Mouse (Mus musculus) embryonic facial prominence, embryonic 14.5 days (tissue): ENCODE results near the gene Methig1. TPM values are rescaled to one million over a fixed set of nuclear protein-coding genes. Genes with fewer than 3 reads are reported as not detected.

ENCODE experiments used
- ATAC-seq: fragments of 200-750 bp; cut with Nextera tagmentation; 2 replicates; pipeline ENCODE4 v1.8.0; 2017; ENCODE audit warnings: low read depth, moderate number of reproducible peaks, moderate TSS enrichment
- DNase-seq: peaks from one replicate; pipeline ENCODE4 v3.0.0-alpha.2; 2015; ENCODE audit warnings: low spot score
- H3K27ac ChIP-seq: fragments of 300-500 bp; sonication (generic); replicated peaks from 2 replicates; pipeline ENCODE4 v1.5.1; 2014; ENCODE audit warnings: low read depth, mild to moderate bottlenecking, low read length, moderate library complexity
- H3K27me3 ChIP-seq: fragments of 300-500 bp; sonication (generic); replicated peaks from 2 replicates; pipeline ENCODE4 v1.6.1; 2014; ENCODE audit warnings: low read length; ENCODE audit not compliant: control insufficient read depth, insufficient read depth
- H3K36me3 ChIP-seq: fragments of 300-500 bp; sonication (generic); 2 replicates; pipeline ENCODE4 v1.6.1; 2014; ENCODE audit warnings: low read length, mixed read lengths; ENCODE audit not compliant: control insufficient read depth, insufficient read depth
- H3K4me1 ChIP-seq: fragments of 300-500 bp; sonication (generic); 2 replicates; pipeline ENCODE4 v1.6.1; 2014; ENCODE audit warnings: antibody characterized with exemption, low read length; ENCODE audit not compliant: control insufficient read depth, insufficient read depth
- H3K4me2 ChIP-seq: fragments of 300-500 bp; sonication (generic); 2 replicates; pipeline ENCODE4 v1.6.1; 2014; ENCODE audit warnings: low read depth, mild to moderate bottlenecking, low read length, moderate library complexity, mixed read lengths
- H3K4me3 ChIP-seq: fragments of 300-500 bp; sonication (generic); 2 replicates; pipeline ENCODE4 v1.5.1; 2014; ENCODE audit warnings: low read depth, mild to moderate bottlenecking, low read length
- H3K9ac ChIP-seq: fragments of 300-500 bp; sonication (generic); 2 replicates; pipeline ENCODE4 v1.6.1; 2014; ENCODE audit warnings: low read depth, mild to moderate bottlenecking, low read length, moderate library complexity, mixed read lengths
- H3K9me3 ChIP-seq: fragments of 300-500 bp; sonication (generic); 2 replicates; pipeline ENCODE4 v1.6.1; 2016; ENCODE audit warnings: low read length; ENCODE audit not compliant: control insufficient read depth
- WGBS: fragments of 180-500 bp; shearing (Covaris S2); extraction: QIAGEN DNeasy Blood & Tissue Kit; methylation state at CpG from one replicate; pipeline ENCODE4 v1.1.7; 2014; 5-methylcytosine and 5-hydroxymethylcytosine counted together
- polyA plus RNA-seq: library from polyadenylated mRNA; unstranded; fragments of >200 nt; fragmentation: Nextera tagmentation; extraction: Ambion mirVana; gene quantifications from 2 replicates; pipeline ENCODE4 v1.2.1, GENCODE M21; 2014

Gene Methig1
- polyA plus RNA-seq, 1 experiment from 2014 or later: not detected

DNA sequence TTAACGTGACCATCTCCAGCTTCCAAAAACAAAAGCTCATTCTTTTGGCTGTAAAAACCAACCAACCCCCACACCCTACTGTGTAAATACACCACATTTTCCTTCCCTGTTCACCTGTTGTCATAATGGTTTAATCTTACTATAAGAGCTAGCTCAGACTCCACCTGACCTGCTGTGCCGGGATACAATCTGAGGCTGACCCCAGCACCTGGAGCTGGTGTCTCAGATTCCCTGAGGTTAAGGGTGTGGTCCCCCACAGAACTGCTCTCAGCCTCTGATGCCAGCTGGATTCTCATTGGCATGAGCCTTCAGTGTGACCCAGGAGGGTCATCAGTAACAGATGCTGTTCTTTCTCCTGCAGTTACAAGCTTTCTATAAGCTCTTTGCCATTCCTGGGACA, 27.2 kb downstream of the Methig1 start:
- ATAC-seq: no peak
- H3K36me3 ChIP-seq: no peaks in the 10 kb centered on the region

DNA sequence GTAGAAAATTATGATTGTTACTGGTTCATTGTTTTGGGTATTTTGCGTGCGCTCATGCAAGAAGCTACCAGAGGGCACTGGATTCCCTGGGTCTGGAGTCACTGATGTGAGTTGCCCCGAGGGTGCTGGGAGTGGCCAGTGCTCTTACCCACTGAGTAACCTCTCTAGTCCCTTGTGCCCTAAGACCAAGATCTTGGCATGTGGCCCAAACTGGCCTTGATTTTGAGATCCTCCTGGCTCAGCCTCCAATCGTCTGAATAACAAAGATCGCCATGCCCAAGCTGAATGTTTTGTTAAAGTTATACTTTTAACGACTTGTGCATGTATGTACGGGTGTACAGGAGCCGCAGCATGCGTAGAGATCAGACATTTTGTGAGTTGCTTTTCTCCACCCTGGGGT, 32.8 kb downstream of the Methig1 start:
- no peak overlapping the region for H3K4me2 ChIP-seq
- DNase-seq (no peak), ATAC-seq (no peak)
- H3K9me3 ChIP-seq: no peaks in the 10 kb centered on the region
- H3K4me3 ChIP-seq: no peak overlapping the region
- H3K27me3 ChIP-seq: no peaks in the 10 kb centered on the region
- no peaks in the 10 kb centered on the region for H3K36me3 ChIP-seq
- H3K9ac ChIP-seq: no peak overlapping the region
- no peak overlapping the region for H3K27ac ChIP-seq
- 0 out of 2 replicates have a peak, but pooled peaks cover 3% of the 10 kb centered on the region for H3K4me1 ChIP-seq
- 91% methylated on average over 9 of the region's 9 CpGs for WGBS

More for the DNA sequence above, 27.2 kb downstream of the Methig1 start:
- Histone ChIP-seq H3K9ac (no peak overlapping the region), H3K4me1 (no peaks in the 10 kb centered on the region), H3K4me2 (no peak overlapping the region), H3K27ac (no peak overlapping the region), H3K4me3 (no peak overlapping the region), H3K27me3 (no peaks in the 10 kb centered on the region), H3K9me3 (no peaks in the 10 kb centered on the region)
- no peak for DNase-seq
- 37% methylated on average over 2 of the region's 2 CpGs for WGBS

DNA sequence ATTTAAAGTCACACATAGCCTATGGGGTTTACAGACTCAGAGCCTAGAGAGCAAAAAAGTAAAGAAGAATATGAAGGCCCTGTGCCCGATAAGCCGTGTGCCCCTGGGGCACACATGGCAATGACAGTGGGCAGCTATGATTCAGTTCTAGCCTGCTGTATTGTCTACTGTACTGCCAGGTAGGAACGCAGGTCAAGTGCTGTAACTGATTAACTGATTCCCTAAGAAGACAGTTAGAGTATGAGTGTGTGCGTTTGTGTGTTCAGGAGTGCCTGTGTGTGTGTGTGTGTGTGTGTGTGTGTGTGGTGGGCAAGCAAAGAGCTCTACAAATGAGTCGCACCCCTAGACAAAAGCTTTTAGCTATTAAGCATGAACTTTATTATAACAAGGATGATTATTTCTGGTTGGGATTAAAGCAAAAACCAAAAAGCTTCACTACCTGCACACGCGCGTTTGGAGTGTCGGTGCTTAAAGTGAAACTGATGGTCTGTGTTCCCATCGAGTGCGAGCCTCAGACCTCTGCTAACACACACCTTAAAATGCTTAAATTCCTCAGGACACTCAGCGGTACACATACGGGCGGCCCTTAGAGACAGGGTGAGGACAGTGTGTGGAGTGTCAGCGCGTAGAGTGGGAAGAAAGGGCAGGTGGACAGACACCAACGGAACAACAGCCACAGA, 34.7 kb downstream of the Methig1 start:
- Histone ChIP-seq H3K27me3 (no peaks in the 10 kb centered on the region), H3K27ac (no peak overlapping the region), H3K9ac (no peak overlapping the region), H3K9me3 (no peaks in the 10 kb centered on the region), H3K4me2 (no peak overlapping the region), H3K36me3 (0 out of 2 replicates have a peak, but pooled peaks cover 2% of the 10 kb centered on the region), H3K4me1 (0 out of 2 replicates have a peak, but pooled peaks cover 3% of the 10 kb centered on the region), H3K4me3 (no peak overlapping the region)
- ATAC-seq (no peak), DNase-seq (no peak)
- 90% methylated on average over 17 of the region's 17 CpGs for WGBS

GRCm38 (mm10) chr15:100388224-100388835, 35.4 kb downstream of the Methig1 start:
- DNase-seq (no peak), ATAC-seq (no peak)
- H3K4me1 ChIP-seq: 0 out of 2 replicates have a peak, but pooled peaks cover 3% of the 10 kb centered on the region
- H3K4me3 ChIP-seq: no peak overlapping the region
- no peak overlapping the region for H3K4me2 ChIP-seq
- H3K9me3 ChIP-seq: no peaks in the 10 kb centered on the region
- H3K27me3 ChIP-seq: no peaks in the 10 kb centered on the region
- peaks cover 8% of the 10 kb centered on the region; the same call in 1 of the 2 replicates for H3K36me3 ChIP-seq
- no peak overlapping the region for H3K27ac ChIP-seq
- no peak overlapping the region for H3K9ac ChIP-seq
- 82% methylated on average over 13 of the region's 16 CpGs for WGBS

- ATAC-seq: no peak
- H3K27me3 ChIP-seq: no peaks in the 10 kb centered on the region
- H3K36me3 ChIP-seq: peaks cover 14% of the 10 kb centered on the region
- H3K4me2 ChIP-seq: no peak overlapping the region
- H3K4me1 ChIP-seq: 0 out of 2 replicates have a peak, but pooled peaks cover 3% of the 10 kb centered on the region
- no peak for DNase-seq
- no peaks in the 10 kb centered on the region for H3K9me3 ChIP-seq
- no peak overlapping the region for H3K27ac ChIP-seq
- 63% methylated on average over 9 of the region's 9 CpGs for WGBS
- no peak overlapping the region for H3K9ac ChIP-seq
- H3K4me3 ChIP-seq: no peak overlapping the region
Observed at GRCm38 (mm10) chr15:100388886-100389285, 35.9 kb downstream of the Methig1 start.

DNA sequence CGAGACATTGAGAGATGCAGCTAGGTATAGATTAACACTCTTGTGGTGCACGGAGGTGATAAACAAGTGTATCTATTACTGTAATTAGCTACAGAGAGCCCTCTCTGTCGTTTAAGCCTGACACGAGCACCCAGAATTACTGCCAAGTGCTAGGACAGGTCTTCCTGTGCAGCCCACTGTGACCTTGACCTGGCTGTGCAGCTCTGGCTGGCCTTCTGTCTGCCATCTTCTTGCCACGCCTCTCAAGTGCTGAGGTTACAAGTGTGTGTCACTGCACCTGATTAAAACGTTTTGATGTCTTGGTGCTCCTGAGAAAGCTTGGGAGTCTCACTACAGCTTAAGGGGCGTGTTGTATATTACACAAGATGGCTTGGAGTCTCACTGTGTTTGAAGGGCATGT, 38.1 kb downstream of the Methig1 start:
- DNase-seq (no peak), ATAC-seq (no peak)
- Histone ChIP-seq H3K36me3 (peaks cover 35% of the 10 kb centered on the region), H3K4me3 (no peak overlapping the region), H3K27me3 (no peaks in the 10 kb centered on the region), H3K9me3 (no peaks in the 10 kb centered on the region), H3K27ac (no peak overlapping the region), H3K9ac (no peak overlapping the region), H3K4me2 (no peak overlapping the region), H3K4me1 (0 out of 2 replicates have a peak, but pooled peaks cover 3% of the 10 kb centered on the region)
- 73% methylated on average over 7 of the region's 7 CpGs for WGBS

GRCm38 (mm10) chr15:100391599-100391998, 38.6 kb downstream of the Methig1 start:
- Histone ChIP-seq H3K27ac (no peak overlapping the region), H3K27me3 (no peaks in the 10 kb centered on the region), H3K4me3 (no peak overlapping the region), H3K36me3 (peaks cover 40% of the 10 kb centered on the region), H3K9ac (no peak overlapping the region), H3K4me1 (0 out of 2 replicates have a peak, but pooled peaks cover 3% of the 10 kb centered on the region), H3K9me3 (no peaks in the 10 kb centered on the region), H3K4me2 (no peak overlapping the region)
- 92% methylated on average over 7 of the region's 7 CpGs for WGBS
- ATAC-seq (no peak; the same call in 1 of the 2 replicates), DNase-seq (no peak)

GRCm38 (mm10) chr15:100393016-100393415, 40.1 kb downstream of the Methig1 start:
- WGBS: 88% methylated on average over 11 of the region's 11 CpGs
- H3K27me3 ChIP-seq: no peaks in the 10 kb centered on the region
- H3K9ac ChIP-seq: no peak overlapping the region
- H3K36me3 ChIP-seq: peaks cover 55% of the 10 kb centered on the region
- H3K4me3 ChIP-seq: no peak overlapping the region
- ATAC-seq (no peak), DNase-seq (no peak)
- H3K4me1 ChIP-seq: 0 out of 2 replicates have a peak, but pooled peaks cover 3% of the 10 kb centered on the region
- H3K9me3 ChIP-seq: no peaks in the 10 kb centered on the region
- no peak overlapping the region for H3K4me2 ChIP-seq
- H3K27ac ChIP-seq: no peak overlapping the region
